Comparison of ENCODE assay signal across 17 mouse cellular contexts in genomic region chr4:149544892-149545291, GRCm38 (mm10). TPM values are rescaled to one million over a fixed set of nuclear protein-coding genes. Genes with fewer than 3 reads are reported as not detected.
DNase-seq lines count a peak whose midpoint lies in the region; ATAC-seq and TF ChIP-seq lines count a peak whose summit lies in the region.
"Had no signal": no experiment of that assay in that cellular context is flagged by ENCODE, and none has a peak within 500 bp of the region (broad histone marks: within the 10 kb centered on the region; RNA-seq: fewer than 3 reads in every experiment).

No protein-coding gene starts in this region.

- 58% methylated on average over 8 of the region's 8 CpGs for WGBS in kidney, embryonic 15.5 days
- 73% methylated on average over 8 of the region's 8 CpGs for WGBS in lung, postnatal 0 days

- H3K27me3 ChIP-seq in kidney, embryonic 15.5 days: no peaks in the 10 kb centered on the region
- H3K27me3 ChIP-seq in lung, postnatal 0 days (replicated peaks; ENCODE audit: insufficient read depth, low read length): no peaks in the 10 kb centered on the region
- H3K27me3 ChIP-seq: heart, embryonic 15.5 days; hindbrain, embryonic 13.5 days; intestine, embryonic 15.5 days; midbrain, embryonic 12.5 days had no signal

- TF ChIP-seq CTCF in lung, postnatal 0 days (IDR thresholded peaks at IDR 0.05): no peak

- H3K9me3 ChIP-seq in kidney, embryonic 15.5 days (replicated peaks): no peaks in the 10 kb centered on the region
- H3K9me3 ChIP-seq in lung, postnatal 0 days (ENCODE audit: low read length): no peaks in the 10 kb centered on the region
- H3K9me3 ChIP-seq: heart, embryonic 15.5 days; hindbrain, embryonic 13.5 days; intestine, embryonic 15.5 days; midbrain, embryonic 12.5 days had no signal

- ATAC-seq in kidney, embryonic 15.5 days (replicated peaks; ENCODE audit: low FRiP score): peak; percentile 65
- 0 out of 2 replicates have a peak, but pooled peaks have one; percentile 7 for ATAC-seq in lung, postnatal 0 days
- ATAC-seq: intestine, embryonic 15.5 days had no signal

- H3K4me2 ChIP-seq in kidney, embryonic 15.5 days: no peak overlapping the region
- H3K4me2 ChIP-seq in lung, postnatal 0 days (replicated peaks; ENCODE audit: low read depth, low read length): no peak overlapping the region
- H3K4me2 ChIP-seq: heart, embryonic 15.5 days; hindbrain, embryonic 13.5 days; intestine, embryonic 15.5 days; midbrain, embryonic 12.5 days had no signal

- TF ChIP-seq EP300 in lung, postnatal 0 days (IDR thresholded peaks at IDR 0.05): no peak

- peak overlapping the region; percentile 47; the same call in 1 of the 2 replicates for H3K27ac ChIP-seq in kidney, embryonic 15.5 days
- no peak overlapping the region for H3K27ac ChIP-seq in lung, postnatal 0 days (ENCODE audit: low read length)
- H3K27ac ChIP-seq: heart, embryonic 15.5 days; hindbrain, embryonic 13.5 days; intestine, embryonic 15.5 days; midbrain, embryonic 12.5 days had no signal

- peaks cover 33% of the 10 kb centered on the region for H3K36me3 ChIP-seq in kidney, embryonic 15.5 days
- no peaks in the 10 kb centered on the region for H3K36me3 ChIP-seq in lung, postnatal 0 days (ENCODE audit: insufficient read depth, low read length)

- H3K4me1 ChIP-seq in kidney, embryonic 15.5 days: peaks cover 15% of the 10 kb centered on the region; the same call in 1 of the 2 replicates
- no peaks in the 10 kb centered on the region for H3K4me1 ChIP-seq in lung, postnatal 0 days (ENCODE audit: insufficient read depth, low read depth, low read length)
- H3K4me1 ChIP-seq: intestine, embryonic 15.5 days had no signal

- H3K9ac ChIP-seq in kidney, embryonic 15.5 days: no peak overlapping the region
- H3K9ac ChIP-seq in lung, postnatal 0 days (replicated peaks; ENCODE audit: low read depth): no peak overlapping the region
- H3K9ac ChIP-seq: heart, embryonic 15.5 days; hindbrain, embryonic 13.5 days; intestine, embryonic 15.5 days; midbrain, embryonic 12.5 days had no signal

- peak; percentile 51 to 66 for DNase-seq in cerebellum, postnatal 25 days
- DNase-seq in cerebellum, postnatal 4 days (ENCODE audit: low spot score in 2 of 2): no peak
- DNase-seq in kidney, adult 11 months: no peak
- DNase-seq in lung, postnatal 0 days (ENCODE audit: low spot score): no peak
- no peak for DNase-seq in lung, postnatal 14 days
- no peak for DNase-seq in ovary, postnatal 10 days (ENCODE audit: low spot score)
- no peak for DNase-seq in layer of hippocampus, adult 9-11 months
- DNase-seq: heart, adult 18-20 months; liver; lung, adult 18-20 months; right cerebral cortex, postnatal 25 days; thymus, postnatal 4 days had no signal

- H3K4me3 ChIP-seq in kidney, embryonic 15.5 days (replicated peaks): no peak overlapping the region
- H3K4me3 ChIP-seq in lung, postnatal 0 days (ENCODE audit: low read depth, low read length): no peak overlapping the region
- H3K4me3 ChIP-seq: heart, embryonic 15.5 days; hindbrain, embryonic 13.5 days; intestine, embryonic 15.5 days; midbrain, embryonic 12.5 days had no signal

RNA-seq across cellular contexts. Expression of gene Ctnnbip1, which starts 26.9 kb away (rescaled TPM):
- polyA plus RNA-seq in kidney, embryonic 15.5 days (2015; fragmentation: Nextera tagmentation; extraction: Ambion mirVana): 62.1 and 64.8 TPM in 2 replicates
- polyA plus RNA-seq in lung, postnatal 0 days (2015; fragmentation: Nextera tagmentation; extraction: Ambion mirVana): 38.4 and 40.1 TPM in 2 replicates

RNA-seq across cellular contexts. Expression of gene Clstn1, which starts 41.4 kb away (rescaled TPM):
- polyA plus RNA-seq in kidney, embryonic 15.5 days (2015; fragmentation: Nextera tagmentation; extraction: Ambion mirVana): 36.7 and 41.8 TPM in 2 replicates
- polyA plus RNA-seq in lung, postnatal 0 days (2015; fragmentation: Nextera tagmentation; extraction: Ambion mirVana): 43.6 and 48.7 TPM in 2 replicates

RNA-seq across cellular contexts. Expression of gene Lzic, which starts 59.9 kb away (rescaled TPM):
- 47.1 and 49.3 TPM in 2 replicates for polyA plus RNA-seq in kidney, embryonic 15.5 days (2015; fragmentation: Nextera tagmentation; extraction: Ambion mirVana)
- 19.8 and 23.0 TPM in 2 replicates for polyA plus RNA-seq in lung, postnatal 0 days (2015; fragmentation: Nextera tagmentation; extraction: Ambion mirVana)

RNA-seq across cellular contexts. Expression of gene Nmnat1, which starts 59.9 kb away (rescaled TPM):
- 13.7 TPM in 2 replicates for polyA plus RNA-seq in kidney, embryonic 15.5 days (2015; fragmentation: Nextera tagmentation; extraction: Ambion mirVana)
- 6.3 TPM in 2 replicates for polyA plus RNA-seq in lung, postnatal 0 days (2015; fragmentation: Nextera tagmentation; extraction: Ambion mirVana)

Comparison
In these comparisons a context has a peak if more than half of its experiments do, and no peak if none do; other contexts are left out.
1. DNase-seq: peak in cerebellum, postnatal 25 days (2 of 2); none in cerebellum, postnatal 4 days (0 of 2), kidney, adult 11 months (single experiment), lung, postnatal 0 days (single experiment), lung, postnatal 14 days (single experiment), ovary, postnatal 10 days (single experiment) and layer of hippocampus, adult 9-11 months (single experiment).